Mouse (Mus musculus): ENCODE results near the gene Rxra.

- TF ChIP-seq CTCF (IDR thresholded peaks at IDR 0.05; ENCODE audit: borderline replicate concordance, insufficient read depth, low read depth, low read length): no peak
- TF ChIP-seq POLR2A (IDR thresholded peaks at IDR 0.05; ENCODE audit: borderline replicate concordance, insufficient read depth, low read length): no peak
Measured at GRCm38 (mm10) chr2:27713378-27713777, 37.1 kb downstream of the Rxra start.

Data from cerebellum, adult 2 months (tissue).